Mouse (Mus musculus): ENCODE measurements around the gene Jarid2. TPM values are rescaled to one million over a fixed set of nuclear protein-coding genes. Genes with fewer than 3 reads are reported as not detected.

The Jarid2 gene
- polyA plus RNA-seq, 2 experiments: 22.8 to 29.9 TPM

DNA sequence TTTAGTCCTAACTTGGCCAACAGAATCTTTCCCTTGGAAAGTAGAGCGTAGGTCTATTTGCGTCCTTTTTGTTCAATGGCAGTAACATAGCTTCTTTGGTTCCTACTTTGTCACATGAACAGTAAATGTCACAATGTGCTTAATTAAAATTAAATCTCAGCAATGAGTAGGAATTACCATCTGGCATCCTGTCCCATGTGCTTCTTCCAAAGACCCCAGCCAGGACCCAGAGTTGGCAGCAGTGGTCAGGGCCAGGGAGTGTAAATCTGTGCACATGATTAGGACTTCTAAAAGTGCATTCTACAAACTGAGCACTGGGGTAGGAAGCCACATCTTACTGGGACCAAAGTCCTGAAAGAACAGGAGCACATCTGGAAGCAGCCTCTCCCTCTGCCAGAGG, 189.0 kb downstream of the Jarid2 start:
- H3K27ac ChIP-seq (replicated peaks; ENCODE audit: low read depth, low read length): no peak overlapping the region
- H3K4me3 ChIP-seq (replicated peaks; ENCODE audit: low read length): no peak overlapping the region
- whole genome bisulfite sequencing: 97% methylated on average over 2 of the region's 2 CpGs
- ATAC-seq (ENCODE audit: low FRiP score, low read depth): no peak
- H3K4me1 ChIP-seq (ENCODE audit: control insufficient read depth, insufficient read depth, low read length): no peaks in the 10 kb centered on the region
- H3K4me2 ChIP-seq (replicated peaks; ENCODE audit: low read depth, low read length, severe bottlenecking): no peak overlapping the region
- H3K36me3 ChIP-seq (ENCODE audit: control insufficient read depth, insufficient read depth, low read length): peaks cover 98% of the 10 kb centered on the region
- no peak overlapping the region for H3K9ac ChIP-seq (ENCODE audit: low read depth, low read length, severe bottlenecking)
- DNase-seq (ENCODE audit: low spot score): no peak
- no peaks in the 10 kb centered on the region for H3K9me3 ChIP-seq (ENCODE audit: control insufficient read depth, low read length)
- no peak for TF ChIP-seq POLR2A (IDR thresholded peaks at IDR 0.05; ENCODE audit: borderline replicate concordance, extremely low read depth, insufficient read depth, insufficient read length)
- H3K27me3 ChIP-seq (ENCODE audit: control insufficient read depth, insufficient read depth, low read length): no peaks in the 10 kb centered on the region

DNA sequence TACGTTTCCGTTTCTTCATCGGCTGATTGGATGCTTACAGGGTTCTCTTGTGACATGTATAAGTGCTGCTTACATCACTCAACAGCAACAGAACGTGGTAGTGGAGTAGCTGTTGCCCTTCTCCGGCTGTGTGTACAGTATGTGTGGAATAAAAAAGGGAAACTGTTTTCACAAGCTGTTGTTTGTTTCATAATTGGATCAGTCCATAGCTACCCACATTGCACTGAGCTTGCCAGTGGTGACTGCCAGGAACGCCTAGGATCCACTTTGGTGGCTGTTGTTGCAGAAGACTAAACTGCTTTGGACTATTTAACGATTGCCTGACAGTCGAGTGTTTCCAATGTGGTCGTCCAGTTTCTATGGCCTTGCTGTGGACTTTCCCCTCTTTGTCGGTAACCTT, 191.8 kb downstream of the Jarid2 start:
- Histone ChIP-seq H3K27me3 (ENCODE audit: control insufficient read depth, insufficient read depth, low read length) (no peaks in the 10 kb centered on the region), H3K9me3 (ENCODE audit: control insufficient read depth, low read length) (no peaks in the 10 kb centered on the region), H3K36me3 (ENCODE audit: control insufficient read depth, insufficient read depth, low read length) (peaks cover 90% of the 10 kb centered on the region), H3K4me2 (replicated peaks; ENCODE audit: low read depth, low read length, severe bottlenecking) (no peak overlapping the region), H3K4me1 (ENCODE audit: control insufficient read depth, insufficient read depth, low read length) (no peaks in the 10 kb centered on the region), H3K4me3 (replicated peaks; ENCODE audit: low read length) (no peak overlapping the region), H3K9ac (ENCODE audit: low read depth, low read length, severe bottlenecking) (no peak overlapping the region), H3K27ac (replicated peaks; ENCODE audit: low read depth, low read length) (no peak overlapping the region)
- DNase-seq (ENCODE audit: low spot score) (no peak), ATAC-seq (ENCODE audit: low FRiP score, low read depth) (no peak)
- TF ChIP-seq POLR2A (IDR thresholded peaks at IDR 0.05; ENCODE audit: borderline replicate concordance, extremely low read depth, insufficient read depth, insufficient read length): no peak
- WGBS: 74% methylated on average over 10 of the region's 10 CpGs

DNA sequence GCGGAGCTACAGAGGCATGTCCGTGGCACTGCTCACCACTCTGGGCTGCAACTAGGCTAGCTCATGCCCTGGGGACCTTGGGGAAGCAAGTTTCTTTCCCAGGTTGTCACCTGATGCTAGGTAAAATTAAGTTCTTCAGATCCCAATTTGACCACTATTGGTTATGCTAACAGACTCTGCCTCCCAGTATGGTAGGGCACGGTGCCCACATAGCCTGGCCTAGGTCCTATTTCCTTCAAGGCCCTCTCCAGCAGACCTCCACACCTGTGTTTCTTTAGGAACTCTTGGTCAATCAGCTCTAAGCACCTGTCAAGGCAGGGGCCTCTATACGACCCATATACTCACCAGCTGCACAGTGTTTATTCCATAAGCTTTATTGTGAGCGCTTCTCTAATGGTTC, 192.4 kb downstream of the Jarid2 start:
- no peak overlapping the region for H3K4me2 ChIP-seq (replicated peaks; ENCODE audit: low read depth, low read length, severe bottlenecking)
- DNase-seq (ENCODE audit: low spot score): no peak
- no peaks in the 10 kb centered on the region for H3K27me3 ChIP-seq (ENCODE audit: control insufficient read depth, insufficient read depth, low read length)
- no peak for ATAC-seq (ENCODE audit: low FRiP score, low read depth)
- H3K4me3 ChIP-seq (replicated peaks; ENCODE audit: low read length): no peak overlapping the region
- TF ChIP-seq POLR2A (IDR thresholded peaks at IDR 0.05; ENCODE audit: borderline replicate concordance, extremely low read depth, insufficient read depth, insufficient read length): no peak
- H3K27ac ChIP-seq (replicated peaks; ENCODE audit: low read depth, low read length): no peak overlapping the region
- H3K36me3 ChIP-seq (ENCODE audit: control insufficient read depth, insufficient read depth, low read length): peaks cover 87% of the 10 kb centered on the region
- no peaks in the 10 kb centered on the region for H3K9me3 ChIP-seq (ENCODE audit: control insufficient read depth, low read length)
- 75% methylated on average over 5 of the region's 5 CpGs for WGBS
- H3K4me1 ChIP-seq (ENCODE audit: control insufficient read depth, insufficient read depth, low read length): no peaks in the 10 kb centered on the region
- H3K9ac ChIP-seq (ENCODE audit: low read depth, low read length, severe bottlenecking): no peak overlapping the region

DNA sequence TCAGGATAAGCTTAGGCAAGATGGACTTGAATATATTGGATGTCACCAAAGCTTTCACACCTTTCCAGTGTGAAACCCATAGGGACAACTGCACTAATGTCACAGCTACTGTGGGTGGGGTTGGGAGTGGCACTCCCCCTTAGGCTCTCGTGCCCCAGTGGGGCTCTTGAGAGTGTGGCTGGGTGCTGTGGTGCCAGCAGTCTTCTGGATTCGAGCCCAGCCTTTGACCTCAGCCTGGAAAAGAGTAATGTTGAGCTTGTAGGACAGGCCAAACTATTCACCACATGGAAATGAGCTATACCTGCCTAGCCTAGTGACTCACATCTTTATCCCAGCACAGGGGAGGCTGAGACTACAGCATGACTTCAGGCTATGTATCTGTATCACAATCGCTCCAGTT, 194.8 kb downstream of the Jarid2 start:
- no peak overlapping the region for H3K27ac ChIP-seq (replicated peaks; ENCODE audit: low read depth, low read length)
- no peak for TF ChIP-seq POLR2A (IDR thresholded peaks at IDR 0.05; ENCODE audit: borderline replicate concordance, extremely low read depth, insufficient read depth, insufficient read length)
- ATAC-seq (ENCODE audit: low FRiP score, low read depth): no peak
- H3K4me3 ChIP-seq (replicated peaks; ENCODE audit: low read length): no peak overlapping the region
- H3K4me1 ChIP-seq (ENCODE audit: control insufficient read depth, insufficient read depth, low read length): no peaks in the 10 kb centered on the region
- H3K4me2 ChIP-seq (replicated peaks; ENCODE audit: low read depth, low read length, severe bottlenecking): no peak overlapping the region
- peaks cover 71% of the 10 kb centered on the region for H3K36me3 ChIP-seq (ENCODE audit: control insufficient read depth, insufficient read depth, low read length)
- no peak for DNase-seq (ENCODE audit: low spot score)
- no peaks in the 10 kb centered on the region for H3K9me3 ChIP-seq (ENCODE audit: control insufficient read depth, low read length)
- H3K9ac ChIP-seq (ENCODE audit: low read depth, low read length, severe bottlenecking): no peak overlapping the region
- no peaks in the 10 kb centered on the region for H3K27me3 ChIP-seq (ENCODE audit: control insufficient read depth, insufficient read depth, low read length)
- WGBS: 95% methylated on average over 3 of the region's 3 CpGs

DNA sequence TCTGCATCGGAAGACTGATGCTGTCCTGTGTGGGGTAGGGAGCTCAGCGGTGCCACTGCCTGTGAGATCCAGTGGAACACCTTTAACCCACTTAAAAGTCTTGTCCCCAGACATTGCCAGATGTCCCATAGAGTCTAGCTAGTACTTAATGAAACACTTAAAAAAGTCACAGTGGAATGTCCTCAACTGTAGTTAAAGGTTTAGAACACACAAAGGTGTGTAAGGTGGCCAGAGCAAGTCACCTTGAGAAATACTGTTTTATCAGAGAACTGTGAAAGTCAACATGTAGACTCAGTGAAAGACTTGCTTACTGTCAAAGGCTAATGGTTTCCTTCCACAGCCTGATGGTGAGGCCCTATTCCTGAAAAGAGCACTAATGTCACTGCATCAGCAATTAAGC, 195.9 kb downstream of the Jarid2 start:
- ATAC-seq (ENCODE audit: low FRiP score, low read depth) (no peak), DNase-seq (ENCODE audit: low spot score) (no peak)
- TF ChIP-seq POLR2A (IDR thresholded peaks at IDR 0.05; ENCODE audit: borderline replicate concordance, extremely low read depth, insufficient read depth, insufficient read length): no peak
- Histone ChIP-seq H3K36me3 (ENCODE audit: control insufficient read depth, insufficient read depth, low read length) (peaks cover 60% of the 10 kb centered on the region), H3K27me3 (ENCODE audit: control insufficient read depth, insufficient read depth, low read length) (no peaks in the 10 kb centered on the region), H3K4me1 (ENCODE audit: control insufficient read depth, insufficient read depth, low read length) (no peaks in the 10 kb centered on the region), H3K27ac (replicated peaks; ENCODE audit: low read depth, low read length) (no peak overlapping the region), H3K9me3 (ENCODE audit: control insufficient read depth, low read length) (no peaks in the 10 kb centered on the region), H3K4me3 (replicated peaks; ENCODE audit: low read length) (no peak overlapping the region), H3K4me2 (replicated peaks; ENCODE audit: low read depth, low read length, severe bottlenecking) (no peak overlapping the region), H3K9ac (ENCODE audit: low read depth, low read length, severe bottlenecking) (no peak overlapping the region)
- 92% methylated on average over 2 of the region's 2 CpGs for WGBS

DNA sequence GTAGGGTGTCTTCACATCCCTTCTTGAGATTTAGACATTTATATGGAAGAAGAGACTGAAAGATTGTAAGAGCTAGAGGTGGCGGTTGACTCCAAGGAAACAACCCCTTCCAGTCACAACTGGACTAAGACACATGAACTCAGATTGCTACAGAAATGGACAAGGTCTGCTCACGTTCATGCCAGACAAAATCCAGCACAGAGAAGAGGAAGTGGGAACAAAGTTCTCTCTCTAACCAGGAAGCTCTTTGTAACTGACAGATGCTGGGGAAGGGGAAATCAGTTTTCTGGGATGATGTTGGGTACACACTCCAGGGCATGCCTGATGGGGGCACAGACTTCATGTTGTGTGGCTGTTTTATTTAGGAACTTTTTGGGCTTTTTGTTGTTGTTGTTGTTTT, 197.0 kb downstream of the Jarid2 start:
- Histone ChIP-seq H3K4me1 (ENCODE audit: control insufficient read depth, insufficient read depth, low read length) (no peaks in the 10 kb centered on the region), H3K4me2 (replicated peaks; ENCODE audit: low read depth, low read length, severe bottlenecking) (no peak overlapping the region), H3K27me3 (ENCODE audit: control insufficient read depth, insufficient read depth, low read length) (no peaks in the 10 kb centered on the region), H3K4me3 (replicated peaks; ENCODE audit: low read length) (no peak overlapping the region), H3K9ac (ENCODE audit: low read depth, low read length, severe bottlenecking) (no peak overlapping the region), H3K27ac (replicated peaks; ENCODE audit: low read depth, low read length) (no peak overlapping the region), H3K36me3 (ENCODE audit: control insufficient read depth, insufficient read depth, low read length) (peaks cover 56% of the 10 kb centered on the region), H3K9me3 (ENCODE audit: control insufficient read depth, low read length) (no peaks in the 10 kb centered on the region)
- DNase-seq (ENCODE audit: low spot score) (no peak), ATAC-seq (ENCODE audit: low FRiP score, low read depth) (no peak)
- 80% methylated on average over 2 of the region's 2 CpGs for WGBS
- TF ChIP-seq POLR2A (IDR thresholded peaks at IDR 0.05; ENCODE audit: borderline replicate concordance, extremely low read depth, insufficient read depth, insufficient read length): no peak
